Comparison of ENCODE assay signal across 8 mouse cellular contexts in genomic region chr7:80171345-80171744, GRCm38 (mm10). TPM values are rescaled to one million over a fixed set of nuclear protein-coding genes. Genes with fewer than 3 reads are reported as not detected.
DNase-seq lines count a peak whose midpoint lies in the region; ATAC-seq and TF ChIP-seq lines count a peak whose summit lies in the region.

No protein-coding gene starts in this region.

- H3K36me3 ChIP-seq in midbrain, embryonic 10.5 days, result no peaks in the 10 kb centered on the region
- H3K36me3 ChIP-seq in midbrain, embryonic 11.5 days (ENCODE audit: control insufficient read depth, insufficient read depth, low read length), result no peaks in the 10 kb centered on the region
- no peaks in the 10 kb centered on the region for H3K36me3 ChIP-seq in heart, postnatal 0 days (replicated peaks; ENCODE audit: control insufficient read depth, insufficient read depth, low read length)

- no peak overlapping the region for H3K9ac ChIP-seq in midbrain, embryonic 11.5 days (ENCODE audit: low read length)
- H3K9ac ChIP-seq in heart, postnatal 0 days (replicated peaks; ENCODE audit: low read depth, low read length), result 0 out of 2 replicates have a peak overlapping the region, but pooled peaks have one; percentile 28

- peak; percentile 11; the same call in 1 of the 2 replicates for TF ChIP-seq CTCF in heart, postnatal 0 days (IDR thresholded peaks at IDR 0.05; ENCODE audit: low read depth)

- H3K4me2 ChIP-seq in midbrain, embryonic 11.5 days, result no peak overlapping the region
- peak overlapping the region; percentile 4; the same call in 1 of the 2 replicates for H3K4me2 ChIP-seq in heart, postnatal 0 days (ENCODE audit: low read depth, low read length)

- H3K27me3 ChIP-seq in midbrain, embryonic 10.5 days (ENCODE audit: low read depth, poor library complexity, severe bottlenecking), result no peaks in the 10 kb centered on the region
- no peaks in the 10 kb centered on the region for H3K27me3 ChIP-seq in midbrain, embryonic 11.5 days (ENCODE audit: control insufficient read depth, insufficient read depth, low read length)
- H3K27me3 ChIP-seq in heart, postnatal 0 days (ENCODE audit: control insufficient read depth, insufficient read depth, low read length), result no peaks in the 10 kb centered on the region

- WGBS in midbrain, embryonic 10.5 days, result 54% methylated on average over 8 of the region's 8 CpGs
- 56% methylated on average over 8 of the region's 8 CpGs for WGBS in midbrain, embryonic 11.5 days
- 16% methylated on average over 8 of the region's 8 CpGs for WGBS in heart, postnatal 0 days

- peaks cover 7% of the 10 kb centered on the region for H3K4me1 ChIP-seq in midbrain, embryonic 10.5 days
- H3K4me1 ChIP-seq in midbrain, embryonic 11.5 days (ENCODE audit: control insufficient read depth, insufficient read depth, low read length), result no peaks in the 10 kb centered on the region
- peaks cover 15% of the 10 kb centered on the region for H3K4me1 ChIP-seq in heart, postnatal 0 days (ENCODE audit: control insufficient read depth, insufficient read depth)

- TF ChIP-seq EP300 in heart, postnatal 0 days (IDR thresholded peaks at IDR 0.05; ENCODE audit: low read depth), result peak; percentile 87

- H3K4me3 ChIP-seq in midbrain, embryonic 10.5 days, result no peak overlapping the region
- H3K4me3 ChIP-seq in midbrain, embryonic 11.5 days (ENCODE audit: low read depth, low read length), result no peak overlapping the region
- H3K4me3 ChIP-seq in heart, postnatal 0 days (ENCODE audit: low read depth, low read length), result no peak overlapping the region

- 0 out of 2 replicates have a peak overlapping the region, but pooled peaks have one; percentile 13 for H3K27ac ChIP-seq in midbrain, embryonic 10.5 days (replicated peaks)
- no peak overlapping the region for H3K27ac ChIP-seq in midbrain, embryonic 11.5 days (ENCODE audit: low read depth, low read length)
- H3K27ac ChIP-seq in heart, postnatal 0 days (ENCODE audit: low read depth), result peak overlapping the region; percentile 77

- ATAC-seq in cerebellum, adult (ENCODE audit: insufficient number of reproducible peaks, low FRiP score, low TSS enrichment), result no peak
- ATAC-seq in midbrain, embryonic 11.5 days (ENCODE audit: low FRiP score), result no peak
- ATAC-seq in heart, postnatal 0 days (ENCODE audit: insufficient read depth, low read depth), result peak; percentile 81

- H3K9me3 ChIP-seq in midbrain, embryonic 10.5 days (replicated peaks), result no peaks in the 10 kb centered on the region
- H3K9me3 ChIP-seq in midbrain, embryonic 11.5 days (ENCODE audit: control insufficient read depth, low read length), result no peaks in the 10 kb centered on the region
- no peaks in the 10 kb centered on the region for H3K9me3 ChIP-seq in heart, postnatal 0 days (replicated peaks; ENCODE audit: control insufficient read depth, low read length)

- DNase-seq in cerebellum, postnatal 10 days, result peak; percentile 89 to 91
- DNase-seq in midbrain, embryonic 10.5 days (ENCODE audit: low spot score), result no peak
- no peak for DNase-seq in midbrain, embryonic 11.5 days (ENCODE audit: low spot score, missing footprints)
- DNase-seq in heart, postnatal 0 days (ENCODE audit: low spot score), result peak; percentile 79
- peak; percentile 63 to 79 for DNase-seq in layer of hippocampus, postnatal 14 days (ENCODE audit: low spot score in 2 of 2)
- peak; percentile 67 for DNase-seq in right cerebral cortex, postnatal 4 days
- no peak for DNase-seq in thymus, postnatal 10 days (ENCODE audit: low spot score in 2 of 2)

RNA-seq across cellular contexts. Expression of gene Sema4b, which starts 15.3 kb away (rescaled TPM):
- polyA plus RNA-seq in midbrain, embryonic 10.5 days (2016; fragmentation: Nextera tagmentation; extraction: Ambion mirVana), result 12.6 and 16.5 TPM in 2 replicates
- polyA plus RNA-seq in midbrain, embryonic 11.5 days (2014; fragmentation: Nextera tagmentation; extraction: Ambion mirVana), result 9.6 and 10.5 TPM in 2 replicates
- total RNA-seq in heart, postnatal 0 days (2014; rRNA removed; ENCODE audit: low replicate concordance), result 17.5 and 24.2 TPM in 2 replicates
- polyA plus RNA-seq in heart, postnatal 0 days (2015; fragmentation: Nextera tagmentation; extraction: Ambion mirVana), result 10.5 and 11.7 TPM in 2 replicates
- 10 to 100 TPM; 25.2 to 25.7 TPM for total RNA-seq in layer of hippocampus, postnatal 14 days (2021)

RNA-seq across cellular contexts. Expression of gene Idh2, which starts 56.2 kb away (rescaled TPM):
- 428 and 429 TPM in 2 replicates for polyA plus RNA-seq in midbrain, embryonic 10.5 days (2016; fragmentation: Nextera tagmentation; extraction: Ambion mirVana)
- polyA plus RNA-seq in midbrain, embryonic 11.5 days (2014; fragmentation: Nextera tagmentation; extraction: Ambion mirVana), result 349 and 357 TPM in 2 replicates
- 3,422 and 3,660 TPM in 2 replicates for total RNA-seq in heart, postnatal 0 days (2014; rRNA removed; ENCODE audit: low replicate concordance)
- polyA plus RNA-seq in heart, postnatal 0 days (2015; fragmentation: Nextera tagmentation; extraction: Ambion mirVana), result 2,757 and 2,826 TPM in 2 replicates
- total RNA-seq in layer of hippocampus, postnatal 14 days (2021), result 10 to 100 TPM; 70.9 to 75.8 TPM

Comparison
In these comparisons a context has a peak if more than half of its experiments do, and no peak if none do; other contexts are left out.
1. DNase-seq: peak in cerebellum, postnatal 10 days (2 of 2), heart, postnatal 0 days (single experiment), layer of hippocampus, postnatal 14 days (2 of 2) and right cerebral cortex, postnatal 4 days (single experiment); none in midbrain, embryonic 10.5 days (single experiment), midbrain, embryonic 11.5 days (single experiment) and thymus, postnatal 10 days (0 of 2).